Mouse (Mus musculus): Measurements from ENCODE around the gene Tbc1d15. TPM values are rescaled to one million over a fixed set of nuclear protein-coding genes. Genes with fewer than 3 reads are reported as not detected.

Gene Tbc1d15
- polyA plus RNA-seq, 1 experiment from 2014 or later = 42.3 TPM

Other genes starting within 250 kb of the Tbc1d15 start
- gene Tph2, start 66.4 kb downstream of the Tbc1d15 start, polyA plus RNA-seq (2014; fragmentation: Nextera tagmentation; extraction: Ambion mirVana) = not detected in 2 replicates
- 18.6 and 22.0 TPM in 2 replicates for gene Rab21, start 64.1 kb upstream of the Tbc1d15 start, polyA plus RNA-seq (2014; fragmentation: Nextera tagmentation; extraction: Ambion mirVana)
- 24.3 and 30.1 TPM in 2 replicates for gene Tmem19, start 111.0 kb upstream of the Tbc1d15 start, polyA plus RNA-seq (2014; fragmentation: Nextera tagmentation; extraction: Ambion mirVana)
- 8.1 and 14.1 TPM in 2 replicates for gene Thap2, start 133.0 kb upstream of the Tbc1d15 start, polyA plus RNA-seq (2014; fragmentation: Nextera tagmentation; extraction: Ambion mirVana)
- gene Zfc3h1, start 133.5 kb upstream of the Tbc1d15 start, polyA plus RNA-seq (2014; fragmentation: Nextera tagmentation; extraction: Ambion mirVana) = 18.8 and 19.1 TPM in 2 replicates

Data from heart, embryonic 14.5 days (tissue).